Mouse (Mus musculus): ENCODE data around the gene Trpd52l3.
A peak's percentile ranks its signal among the peaks of the same experiment; 100 is the strongest.
"Not testable (repeated sequence)": the region's sequence is repeated elsewhere in the genome, so short reads cannot be mapped to it uniquely, and the experiment has no call there.

The Trpd52l3 gene

DNA sequence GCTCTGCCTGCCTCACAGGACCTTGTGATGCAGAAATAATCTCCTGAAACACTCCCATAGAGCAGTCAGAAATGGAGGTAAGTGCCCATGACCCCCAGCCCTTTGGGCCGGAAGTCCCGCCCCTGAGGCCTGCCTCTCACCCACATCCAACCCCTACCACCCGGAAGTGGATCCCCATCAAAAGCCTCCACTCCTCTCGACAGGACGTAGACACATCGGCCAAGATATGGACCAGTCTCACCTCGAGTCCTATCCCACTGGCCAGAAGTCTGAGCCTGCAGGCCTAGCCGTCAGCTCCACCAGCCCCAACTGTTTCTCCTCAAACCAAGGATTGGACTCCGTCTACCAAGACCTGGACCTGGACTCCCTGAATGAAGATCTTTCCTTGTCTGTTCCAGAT is at the start of gene Trpd52l3:
Gene Trpd52l3, plus strand, starts transcription at position 170 of the 400 bp plus-strand sequence.
- DNase-seq, result no peak

DNA sequence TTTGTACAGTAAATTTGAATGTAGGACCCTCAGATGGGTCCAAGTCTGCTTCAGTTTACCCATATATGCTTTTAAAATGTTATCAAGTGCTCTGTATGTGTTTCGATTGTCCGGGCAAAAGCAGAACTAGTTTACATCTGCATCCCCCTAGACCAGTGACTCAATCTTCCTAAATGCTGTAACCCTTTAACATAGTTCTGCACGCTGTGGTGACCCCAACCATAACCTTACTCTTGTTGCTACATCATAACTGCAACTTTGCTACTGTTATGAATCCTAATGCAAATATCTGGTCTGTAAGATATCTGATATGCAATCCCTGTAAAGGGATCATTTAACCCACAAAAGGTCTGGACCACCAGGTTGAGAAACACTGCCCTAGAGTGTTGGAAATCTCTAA is 49.8 kb upstream of the Trpd52l3 start:
- no peak for DNase-seq

DNA sequence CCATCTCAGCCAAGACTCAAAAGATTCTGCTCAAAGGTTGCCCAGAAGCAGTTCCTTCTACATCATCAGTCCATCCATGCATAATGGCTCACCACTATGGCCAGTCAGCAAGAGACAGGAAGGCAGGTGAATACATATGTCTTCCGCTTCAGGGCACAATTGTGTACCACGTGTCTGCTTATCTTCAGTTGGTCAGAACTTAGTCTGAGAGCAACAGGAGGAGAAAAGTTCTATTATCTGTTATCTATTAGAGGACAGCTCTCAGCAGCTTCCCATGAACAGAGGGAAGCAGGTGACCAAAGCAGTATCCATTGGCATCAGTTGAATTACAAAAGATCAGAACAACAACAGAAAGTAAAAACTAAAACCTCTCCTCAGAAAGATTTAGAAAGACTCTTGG is 48.1 kb upstream of the Trpd52l3 start:
- DNase-seq, result no peak

DNA sequence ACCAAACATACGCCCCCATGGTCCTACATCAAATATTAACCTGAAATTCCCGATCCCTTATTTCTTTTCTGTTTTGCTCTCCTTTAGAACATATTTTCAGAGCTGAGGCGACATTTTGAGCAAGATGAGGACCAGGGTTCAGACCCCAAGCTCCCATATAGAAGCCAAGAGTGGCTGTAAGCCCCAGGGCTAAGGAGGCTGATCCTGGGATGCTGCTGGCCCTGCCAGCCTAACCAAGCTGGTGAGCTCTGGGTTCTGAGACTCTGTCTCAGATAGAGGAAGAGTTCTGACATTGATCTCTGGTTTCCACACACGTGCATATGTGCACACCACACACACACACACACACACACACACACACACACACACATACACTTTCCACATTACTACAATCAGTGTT is 42.7 kb upstream of the Trpd52l3 start:
- no peak for DNase-seq

DNA sequence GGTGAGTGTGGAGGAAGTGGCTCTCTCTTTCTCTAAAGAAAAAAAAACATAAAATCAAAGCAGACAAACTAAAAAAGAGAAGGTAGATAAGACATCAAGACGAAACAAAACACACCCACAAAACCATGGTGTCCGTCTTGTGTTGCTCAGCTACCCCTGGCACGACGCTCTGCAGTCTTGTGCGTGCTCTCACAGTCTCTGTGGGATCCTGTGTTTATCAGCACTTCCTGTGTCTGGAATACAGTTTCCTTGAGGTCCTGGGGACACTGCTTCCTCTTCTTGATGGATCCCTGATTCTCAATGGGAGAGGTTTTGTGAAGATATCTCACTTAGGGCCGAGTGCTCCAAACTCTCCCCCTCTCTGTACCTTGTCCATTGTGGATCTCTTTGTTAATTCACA is 41.7 kb upstream of the Trpd52l3 start:
- no peak for DNase-seq

DNA sequence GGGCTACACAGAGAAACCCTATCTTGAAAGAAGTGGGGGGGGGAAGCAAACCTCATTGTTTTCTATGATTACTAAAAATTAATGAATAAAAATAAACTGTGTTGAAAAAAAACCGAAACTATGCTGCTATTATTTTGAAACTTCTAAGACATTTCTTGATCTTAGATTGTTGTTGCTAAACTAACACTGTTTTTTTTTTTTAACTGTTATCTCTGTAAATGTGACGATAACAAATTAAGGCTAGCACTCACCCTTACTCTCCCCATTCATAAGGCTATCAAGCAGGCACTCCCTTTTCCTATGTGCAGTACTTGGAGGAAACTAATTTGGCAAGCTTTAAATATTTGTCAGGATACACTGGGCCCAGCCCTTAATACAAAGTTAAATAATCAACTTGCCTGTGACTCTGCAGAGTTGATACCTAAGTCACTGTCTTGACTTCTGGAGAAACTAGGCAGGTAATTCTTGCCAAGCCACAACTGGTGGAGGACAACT is 39.9 kb upstream of the Trpd52l3 start:
- no peak for DNase-seq

DNA sequence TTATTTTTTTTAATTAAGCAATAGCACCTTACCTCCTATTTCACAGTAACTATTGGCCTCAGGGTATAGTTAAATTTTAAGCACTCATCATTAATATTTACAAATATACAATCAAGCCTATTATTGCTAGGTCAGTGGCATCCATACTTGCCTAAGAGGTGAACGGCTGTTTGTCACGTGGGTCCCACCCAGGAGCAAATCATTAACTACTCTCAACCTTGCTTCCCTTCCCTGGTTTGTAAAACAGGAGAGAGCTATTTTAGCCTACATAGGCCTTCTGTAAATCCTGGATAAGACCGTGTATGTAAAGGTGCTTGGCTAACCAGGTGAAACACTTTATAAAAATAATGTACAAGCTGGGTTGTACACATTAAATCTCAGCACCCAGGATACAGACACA is 35.6 kb upstream of the Trpd52l3 start:
- DNase-seq, result no peak

DNA sequence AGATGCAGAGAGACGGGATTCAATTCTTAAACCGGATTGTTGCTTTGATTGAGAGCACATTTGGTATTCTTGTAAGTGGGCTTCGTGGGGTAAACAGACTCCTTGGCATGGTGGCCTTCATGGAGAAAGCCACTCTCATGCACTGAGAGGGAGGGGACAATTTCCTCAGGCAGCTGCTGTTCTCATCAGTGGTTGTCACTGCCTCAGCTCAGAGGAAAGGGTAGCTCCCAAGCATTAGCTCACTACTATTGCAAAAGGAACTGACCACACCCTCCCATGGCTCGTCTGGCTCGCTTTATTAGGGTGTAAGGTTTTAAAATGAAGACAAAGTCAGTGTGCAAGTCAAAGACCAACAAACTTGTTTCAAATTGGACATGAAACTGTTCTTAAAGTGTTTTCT is 30.2 kb upstream of the Trpd52l3 start:
- no peak for DNase-seq

DNA sequence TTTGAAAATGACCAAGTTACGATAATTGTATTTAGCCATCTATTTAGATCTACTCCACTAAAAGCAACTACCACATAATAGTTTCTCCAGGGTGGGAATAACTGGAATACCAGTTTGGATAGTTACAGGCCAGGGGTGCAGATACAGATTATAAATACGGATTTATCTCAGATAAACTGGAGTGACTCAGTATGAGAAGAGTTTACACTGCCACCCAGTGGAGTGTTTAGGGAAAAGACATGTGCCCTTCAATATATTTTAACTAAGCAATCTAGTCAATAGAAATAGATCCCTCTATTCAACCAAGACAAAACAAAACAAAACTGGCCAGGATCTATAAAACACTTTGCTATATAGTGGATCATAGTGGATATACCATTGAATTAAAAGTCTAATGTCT is 24.7 kb upstream of the Trpd52l3 start:
- no peak for DNase-seq

DNA sequence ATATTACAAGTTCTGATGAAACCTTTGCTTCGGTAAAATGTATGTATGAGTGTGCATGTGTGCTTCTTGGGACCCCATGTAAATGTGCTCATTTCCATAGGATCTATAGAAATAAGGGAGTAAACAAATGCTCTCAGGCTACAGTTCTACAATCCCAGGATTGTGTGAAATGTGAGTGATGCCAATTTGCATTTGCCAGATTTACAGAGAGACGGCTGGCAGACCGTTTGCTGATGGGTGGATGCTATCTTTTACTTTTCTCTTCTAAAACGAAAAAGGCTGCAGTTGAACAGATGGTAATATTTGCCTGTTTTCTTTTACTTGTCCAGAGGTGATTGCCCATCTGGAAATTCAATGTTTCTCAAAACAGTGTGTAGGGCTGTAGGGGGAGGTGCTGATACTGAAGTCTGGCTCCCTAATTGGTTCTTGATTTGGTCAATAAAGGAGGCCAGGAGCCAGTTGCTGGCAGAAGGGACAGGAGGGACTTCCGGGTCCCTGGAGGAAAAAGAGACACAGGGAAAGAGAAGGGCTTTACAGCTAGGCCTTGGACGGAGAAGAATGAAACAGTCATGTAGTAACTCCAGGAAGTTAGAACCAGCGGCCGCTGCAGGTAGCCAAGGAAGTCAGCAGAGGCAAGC is 24.0 kb upstream of the Trpd52l3 start:
- DNase-seq, result no peak

DNA sequence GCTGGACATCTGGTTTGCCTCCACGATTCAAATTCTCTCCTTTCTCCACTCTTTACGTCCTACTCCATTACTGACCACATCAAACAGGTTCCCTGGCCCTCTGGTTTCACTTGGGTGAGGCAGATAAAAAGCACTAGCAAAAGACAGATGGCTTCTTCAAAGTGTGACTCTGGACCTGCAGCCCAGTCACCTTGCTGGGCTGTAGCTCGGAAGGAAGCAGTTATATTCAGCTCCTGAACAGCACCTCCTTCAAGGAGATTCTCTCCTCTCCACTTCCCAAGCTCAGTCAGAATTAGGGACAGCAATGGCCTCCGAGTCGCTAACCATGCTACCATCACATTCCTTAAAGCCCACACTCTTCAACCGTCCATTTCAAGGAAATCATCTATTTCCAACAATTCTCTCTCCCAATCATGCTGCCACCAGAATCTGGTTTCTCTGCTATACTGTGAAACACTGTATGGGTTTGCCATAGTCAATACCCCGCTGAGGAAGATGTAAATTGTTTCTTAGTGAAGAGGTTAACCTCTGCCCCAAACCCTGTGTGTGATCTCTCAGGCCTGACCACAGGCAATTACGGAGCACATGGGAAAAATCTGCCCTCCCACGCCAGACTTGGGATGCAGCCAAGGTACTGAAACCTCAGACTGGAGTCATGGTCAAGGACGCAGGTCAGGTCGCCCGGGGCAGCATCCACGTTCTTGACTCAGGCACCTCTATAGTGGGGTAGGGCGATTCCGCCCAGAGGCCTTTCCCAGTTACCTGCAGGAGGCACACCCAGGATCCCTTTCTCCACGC is 19.2 kb upstream of the Trpd52l3 start:
- DNase-seq, result no peak

DNA sequence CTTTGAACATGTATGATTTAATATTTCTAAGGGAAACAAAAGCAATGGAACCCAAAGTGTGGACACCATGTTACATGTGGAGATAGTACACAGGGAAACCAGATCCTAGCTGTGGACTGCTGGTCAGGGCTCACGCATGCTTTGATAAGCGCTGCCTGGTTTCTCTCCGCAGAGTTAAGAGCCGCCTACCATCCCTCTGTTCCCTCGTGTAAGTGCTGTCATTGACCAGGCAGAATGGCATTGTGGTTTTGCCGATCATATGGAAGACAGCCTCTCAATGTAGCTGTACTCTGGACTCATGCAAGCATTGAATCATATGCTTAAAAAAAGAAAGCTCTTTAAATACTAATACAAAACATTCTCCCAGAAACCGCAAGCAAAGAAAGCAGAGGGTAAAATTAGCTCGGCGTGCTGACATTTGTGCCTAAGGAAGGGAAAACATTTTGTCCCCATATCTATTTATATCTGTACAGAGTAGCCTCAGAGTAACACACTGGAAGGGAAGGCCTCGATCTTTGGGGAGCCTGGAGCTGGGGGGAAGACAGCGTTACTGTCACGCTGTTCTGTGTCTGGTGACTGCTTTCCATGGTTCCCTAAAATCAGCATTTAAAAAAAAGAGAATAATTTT is 17.0 kb upstream of the Trpd52l3 start:
- DNase-seq, result no peak

DNA sequence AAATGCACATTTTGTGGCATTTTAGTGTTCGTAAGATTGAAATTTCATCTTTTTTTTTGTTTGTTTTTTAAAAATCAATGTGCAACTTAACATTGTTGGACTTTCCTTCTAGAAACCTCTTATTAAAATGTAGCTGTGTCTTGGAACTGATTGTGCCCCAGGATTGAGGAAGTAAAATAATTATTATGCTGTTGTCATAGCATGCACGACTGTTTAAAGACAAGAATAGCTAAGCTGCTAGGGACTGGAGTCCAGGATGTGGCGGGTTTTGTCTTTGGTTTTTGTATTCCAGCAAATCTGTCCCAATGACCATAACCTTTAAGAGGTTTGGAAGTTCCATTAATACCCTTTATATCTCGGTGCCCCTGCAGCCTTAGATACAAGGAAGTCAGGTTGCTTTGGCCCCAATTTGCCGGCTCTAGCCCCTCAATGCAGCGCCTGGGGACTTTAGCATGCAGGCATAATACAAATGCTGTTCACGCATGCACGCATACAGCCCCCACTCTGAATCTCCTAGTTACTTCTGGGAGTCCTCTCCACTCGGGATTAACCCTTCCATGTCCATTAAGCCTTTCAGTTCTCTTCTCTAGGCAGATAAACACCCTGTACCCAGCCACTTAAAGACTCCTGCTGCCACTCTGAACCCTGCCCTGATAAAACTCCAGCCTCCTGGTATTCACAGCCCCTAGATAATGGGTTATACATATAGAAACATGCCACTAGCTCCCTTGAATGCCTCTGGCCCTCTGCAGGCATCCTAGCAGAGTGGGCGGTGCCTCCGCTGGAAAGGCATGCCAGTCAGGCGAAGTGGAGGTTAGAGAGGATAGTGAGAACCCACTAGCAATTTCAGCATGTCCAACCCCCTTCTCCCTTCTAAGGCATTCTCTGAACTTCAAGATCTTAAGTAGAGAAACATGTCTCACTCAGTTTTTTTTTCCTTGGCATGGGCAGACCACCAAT is 2.9 kb upstream of the Trpd52l3 start:
- peak; percentile 12 for DNase-seq

DNA sequence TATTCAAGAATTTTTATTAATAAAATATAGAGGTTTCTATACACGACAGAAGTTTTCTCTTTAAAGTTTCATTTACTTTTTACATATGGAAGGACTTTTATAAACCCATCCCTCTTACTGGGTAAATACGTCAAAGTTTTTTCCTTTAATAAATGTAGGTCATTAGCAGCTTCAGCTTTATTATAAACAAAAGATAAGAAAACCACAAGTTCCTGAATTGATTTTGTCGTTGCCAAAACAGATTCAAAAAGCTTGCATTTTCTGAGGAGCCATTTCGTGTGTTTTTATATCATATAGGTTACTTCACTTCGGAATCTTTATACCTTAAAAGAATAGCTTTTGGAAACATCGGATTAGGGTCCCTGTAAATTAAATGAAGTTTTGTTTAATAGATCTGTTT is 2.0 kb upstream of the Trpd52l3 start:
- no peak for DNase-seq

DNA sequence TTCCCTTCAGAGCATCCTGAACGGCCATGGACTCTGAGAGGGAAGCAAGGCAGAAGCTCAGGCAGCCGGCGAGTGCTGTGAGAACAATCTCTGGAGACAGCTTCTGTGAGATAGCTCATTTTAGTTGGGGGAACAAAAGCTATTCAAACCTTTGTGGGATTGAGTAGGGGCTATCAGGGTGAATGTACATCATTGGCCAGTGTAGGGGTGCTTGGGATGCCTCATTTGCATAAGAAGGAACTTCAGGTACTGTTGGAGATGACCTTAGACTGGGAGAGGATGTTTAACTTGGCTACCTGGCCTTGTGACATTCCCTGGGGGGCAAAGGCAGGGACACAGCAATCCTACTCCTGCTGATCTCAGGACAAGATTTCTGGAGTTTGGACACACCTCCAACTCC is 2.8 kb downstream of the Trpd52l3 start:
- no peak for DNase-seq

DNA sequence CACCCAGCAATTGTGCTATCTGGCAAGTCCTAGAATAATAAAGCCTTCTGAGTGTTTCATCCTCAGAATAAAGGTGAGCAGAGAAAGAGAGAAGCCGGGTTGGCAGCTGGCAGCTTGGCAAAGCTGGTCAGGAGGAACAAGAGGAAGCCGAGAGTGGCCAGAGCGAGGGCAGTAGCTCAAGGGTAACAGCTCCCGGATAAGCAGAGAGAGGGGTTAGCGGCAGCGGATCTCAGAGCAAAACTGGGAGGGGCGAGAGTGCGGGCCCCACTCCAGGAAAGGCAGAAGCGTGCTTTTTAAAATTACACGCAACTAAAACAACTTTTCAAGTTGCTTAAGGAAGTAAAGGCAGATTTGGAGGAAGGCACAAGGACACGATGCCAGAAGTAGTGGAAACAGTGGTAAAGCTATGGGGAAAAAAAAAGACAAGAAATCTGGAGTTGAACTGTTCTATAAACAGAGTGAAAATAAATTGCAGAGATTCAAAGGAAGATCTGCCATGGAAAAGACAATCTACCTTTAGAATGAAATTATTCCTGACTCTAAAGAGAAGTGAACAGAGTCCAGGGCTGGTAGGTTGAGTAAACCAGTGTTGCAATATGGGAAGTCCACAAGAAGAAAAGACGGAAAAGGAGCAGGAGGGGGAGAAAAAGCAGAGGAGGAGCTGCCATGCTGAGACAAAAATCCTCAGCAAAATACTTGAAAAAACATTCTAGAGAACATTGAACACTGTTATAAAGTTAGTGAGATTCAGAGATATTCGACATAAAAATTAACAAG is 7.1 kb downstream of the Trpd52l3 start:
- DNase-seq, result no peak

DNA sequence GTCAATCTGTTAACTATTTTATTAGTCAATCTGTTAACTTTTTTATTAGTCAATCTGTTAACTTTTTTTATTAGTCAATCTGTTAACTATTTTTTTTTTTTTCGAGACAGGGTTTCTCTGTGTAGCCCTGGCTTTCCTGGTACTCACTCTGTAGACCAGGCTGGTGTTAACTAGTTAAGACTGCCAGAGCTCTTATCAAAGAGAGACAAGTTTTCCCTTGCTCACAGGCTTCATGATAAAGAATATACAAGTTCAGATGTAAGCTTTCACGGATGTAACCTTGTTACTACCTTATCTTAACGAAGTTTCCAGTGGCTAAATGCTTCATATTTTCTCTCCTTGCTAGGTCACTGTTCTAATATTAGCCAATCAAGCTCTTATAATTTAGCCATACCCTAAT is 10.7 kb downstream of the Trpd52l3 start:
- no peak for DNase-seq

DNA sequence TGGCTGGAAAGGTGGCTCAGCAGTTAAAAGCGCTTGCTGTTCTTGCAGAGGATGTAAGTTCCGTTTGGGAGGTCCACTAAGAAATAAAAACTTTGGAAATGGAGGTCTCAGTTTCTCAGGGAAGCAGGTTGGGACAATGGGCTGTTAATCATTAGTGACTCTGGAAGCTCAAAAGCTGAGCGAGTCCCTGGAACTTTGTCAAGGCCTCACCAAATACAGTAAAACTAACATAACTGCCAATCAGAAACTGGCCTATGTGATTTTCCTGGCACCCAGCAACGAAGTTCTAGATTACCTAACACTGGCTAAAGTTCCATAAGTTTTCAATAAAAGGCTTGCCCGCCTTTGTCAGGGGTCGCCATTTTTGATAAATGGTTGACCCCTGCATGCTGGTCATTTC is 12.6 kb downstream of the Trpd52l3 start:
- no peak for DNase-seq

DNA sequence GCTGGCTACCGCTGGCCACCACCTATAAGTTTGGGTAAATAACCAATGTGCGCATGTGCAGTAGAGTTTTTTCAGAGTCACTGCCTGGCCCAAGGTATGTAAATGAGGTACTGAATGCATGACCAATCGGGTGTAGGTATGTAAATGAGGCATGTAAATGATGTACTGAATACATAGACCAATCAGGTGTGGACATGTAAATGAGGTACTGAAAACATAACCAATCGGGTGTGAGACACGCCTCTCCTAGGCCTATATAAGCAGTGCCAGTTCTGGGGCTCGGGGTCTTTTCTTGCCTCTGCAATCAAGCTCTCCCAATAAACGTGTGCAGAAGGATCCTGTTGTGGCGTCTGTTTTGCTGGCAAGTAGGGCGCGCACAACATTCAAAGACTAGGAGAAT is 19.8 kb downstream of the Trpd52l3 start:
- not testable (repeated sequence) for DNase-seq

DNA sequence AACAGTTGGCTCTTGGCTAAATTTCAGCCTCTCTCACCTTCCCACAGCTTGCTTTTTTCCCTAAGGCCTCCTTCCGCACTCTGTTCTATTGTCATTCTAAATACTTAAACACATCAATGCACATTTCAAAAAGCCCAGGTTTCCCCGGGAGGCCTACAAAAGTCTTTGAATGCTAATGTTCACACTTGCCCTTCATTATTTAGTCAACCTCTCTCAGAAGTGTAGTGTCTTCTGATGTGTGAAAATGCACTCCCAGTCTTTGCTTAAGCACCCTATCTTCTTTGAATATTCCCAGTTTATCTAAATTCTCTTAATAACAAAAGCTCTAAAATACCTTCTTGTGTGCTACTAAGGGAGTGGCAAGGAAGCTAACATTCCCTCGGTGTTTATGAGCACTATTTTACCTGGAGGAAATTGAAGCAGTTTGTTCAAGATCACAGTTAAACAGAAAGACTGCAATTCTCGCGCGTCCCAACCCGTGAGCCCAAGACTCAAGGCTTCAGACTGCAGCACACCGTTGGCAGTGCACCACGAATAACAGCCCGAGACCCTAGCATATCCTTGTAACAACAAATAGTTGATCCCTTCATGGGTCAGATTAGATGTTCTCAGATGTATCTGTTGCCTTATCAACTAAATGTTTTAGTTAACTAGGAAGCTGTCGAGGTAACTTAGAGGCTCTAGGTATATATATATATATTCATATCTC is 25.6 kb downstream of the Trpd52l3 start:
- no peak for DNase-seq

DNA sequence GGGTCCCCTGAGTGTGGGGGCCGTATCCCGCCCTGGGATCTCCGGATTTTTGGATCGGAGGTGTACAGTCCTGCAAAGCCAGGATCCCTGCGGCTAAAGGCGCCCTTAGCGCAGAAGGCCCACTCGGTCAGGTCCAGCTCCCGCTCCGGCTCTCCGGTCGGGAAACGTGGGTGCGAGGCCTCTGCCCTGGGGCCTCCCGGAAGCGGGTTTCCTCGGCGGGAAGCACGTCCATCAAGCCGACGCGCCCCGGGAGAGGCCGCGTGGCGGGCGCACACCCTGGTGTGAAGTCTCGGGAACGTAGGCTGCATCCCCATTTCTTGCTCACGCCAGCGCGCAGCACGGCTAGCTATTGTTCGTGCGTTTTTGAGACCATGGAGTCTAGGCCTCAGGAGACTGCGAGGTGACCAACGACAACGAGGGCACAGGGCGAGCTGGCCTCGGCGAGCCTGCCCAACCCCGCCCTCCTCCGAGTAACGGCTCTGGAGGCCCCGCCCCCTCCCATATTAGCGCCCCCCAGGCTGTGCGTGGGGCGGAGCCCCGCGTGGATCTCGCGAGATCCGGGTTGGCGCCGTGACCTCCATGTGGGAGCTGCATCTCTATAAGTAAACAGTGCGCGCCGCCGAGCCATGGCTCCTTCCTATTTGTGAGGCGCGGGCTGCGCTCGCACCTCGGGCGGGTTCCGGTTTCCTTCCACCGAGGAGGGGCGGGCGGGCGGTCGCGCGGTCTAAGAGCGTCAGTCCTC is 26.5 kb downstream of the Trpd52l3 start, which contains the start of gene Uhrf2:
Gene Uhrf2, plus strand, starts transcription at position 620 of the 742 bp plus-strand sequence.
- DNase-seq, result peak; percentile 96

Data from right cerebral cortex, postnatal 4 days (tissue).